Mouse (Mus musculus) megakaryocyte, embryonic 14.5 days (primary cell): ENCODE results near the gene Oas2. TPM values are rescaled to one million over a fixed set of nuclear protein-coding genes. Genes with fewer than 3 reads are reported as not detected.

Experiments used
- H3K27me3 ChIP-seq: replicated peaks from 2 replicates; pipeline ENCODE3; 2012; ENCODE audit warnings: inconsistent platforms
- H3K36me3 ChIP-seq: replicated peaks from 2 replicates; pipeline ENCODE3; 2012; ENCODE audit warnings: low read length, inconsistent platforms, mixed read lengths
- H3K4me1 ChIP-seq: 2 replicates; pipeline ENCODE4 v1.6.1; 2012; ENCODE audit warnings: inconsistent platforms
- H3K4me3 ChIP-seq: replicated peaks from 2 replicates; pipeline ENCODE3; 2012; ENCODE audit warnings: moderate library complexity, mild to moderate bottlenecking, inconsistent platforms
- H3K9me3 ChIP-seq: 2 replicates; pipeline ENCODE4 v1.6.1; 2012; ENCODE audit warnings: inconsistent platforms
- FLI1 ChIP-seq: IDR thresholded peaks from 2 replicates; pipeline ENCODE4 v1.6.1; 2012; ENCODE audit warnings: low read length, inconsistent platforms, mixed read lengths
- GATA1 ChIP-seq: IDR thresholded peaks from 3 replicates; pipeline ENCODE4 v1.6.1; 2012; ENCODE audit warnings: mixed read lengths, low read length, inconsistent platforms, borderline replicate concordance
- polyA plus RNA-seq: library from polyadenylated mRNA; stranded (reverse); fragments of >175 nt; gene quantifications from 2 replicates; pipeline ENCODE4 v1.2.3, GENCODE M21; 2012; ENCODE audit warnings: low replicate concordance; ENCODE audit not compliant: insufficient read depth

Oas2 gene
- polyA plus RNA-seq, 1 experiment: 1.00 TPM

GRCm38 (mm10) chr5:120711416-120711815 is 38.2 kb downstream of the Oas2 start:
- H3K36me3 ChIP-seq: no peaks in the 10 kb centered on the region
- H3K4me3 ChIP-seq: no peak overlapping the region
- H3K9me3 ChIP-seq: 0 out of 2 replicates have a peak, but pooled peaks cover 6% of the 10 kb centered on the region
- H3K4me1 ChIP-seq: peaks cover 15% of the 10 kb centered on the region
- TF ChIP-seq GATA1 (no peak), FLI1 (no peak)
- H3K27me3 ChIP-seq: peaks cover 97% of the 10 kb centered on the region

GRCm38 (mm10) chr5:120710826-120711248 is 38.8 kb downstream of the Oas2 start:
- no peak overlapping the region for H3K4me3 ChIP-seq
- H3K36me3 ChIP-seq: no peaks in the 10 kb centered on the region
- TF ChIP-seq GATA1 (no peak), FLI1 (no peak)
- H3K9me3 ChIP-seq: 0 out of 2 replicates have a peak, but pooled peaks cover 6% of the 10 kb centered on the region
- H3K4me1 ChIP-seq: peaks cover 15% of the 10 kb centered on the region
- H3K27me3 ChIP-seq: peaks cover 97% of the 10 kb centered on the region

- Histone ChIP-seq H3K4me3 (peak overlapping the region; percentile 42), H3K27me3 (peaks cover 97% of the 10 kb centered on the region), H3K4me1 (peaks cover 15% of the 10 kb centered on the region), H3K9me3 (0 out of 2 replicates have a peak, but pooled peaks cover 6% of the 10 kb centered on the region), H3K36me3 (no peaks in the 10 kb centered on the region)
- TF ChIP-seq FLI1: no peak
- TF ChIP-seq GATA1: no peak
These were observed 39.4 kb downstream of the Oas2 start for GRCm38 (mm10) chr5:120710161-120710825.

GRCm38 (mm10) chr5:120706976-120707375 is 42.7 kb downstream of the Oas2 start:
- no peak overlapping the region for H3K4me3 ChIP-seq
- no peak for TF ChIP-seq FLI1
- TF ChIP-seq GATA1: no peak
- peaks cover 99% of the 10 kb centered on the region for H3K27me3 ChIP-seq
- peaks cover 10% of the 10 kb centered on the region for H3K4me1 ChIP-seq
- H3K36me3 ChIP-seq: no peaks in the 10 kb centered on the region
- 0 out of 2 replicates have a peak, but pooled peaks cover 3% of the 10 kb centered on the region for H3K9me3 ChIP-seq

- TF ChIP-seq FLI1 (no peak), GATA1 (no peak)
- no peak overlapping the region for H3K4me3 ChIP-seq
- peaks cover 98% of the 10 kb centered on the region for H3K27me3 ChIP-seq
- H3K36me3 ChIP-seq: no peaks in the 10 kb centered on the region
- peaks cover 9% of the 10 kb centered on the region for H3K4me1 ChIP-seq
- H3K9me3 ChIP-seq: 0 out of 2 replicates have a peak, but pooled peaks cover 3% of the 10 kb centered on the region
These were observed 43.1 kb downstream of the Oas2 start for GRCm38 (mm10) chr5:120706541-120706940.

GRCm38 (mm10) chr5:120704421-120704820 is 45.2 kb downstream of the Oas2 start:
- Histone ChIP-seq H3K9me3 (no peaks in the 10 kb centered on the region), H3K27me3 (peaks cover 98% of the 10 kb centered on the region), H3K36me3 (no peaks in the 10 kb centered on the region), H3K4me1 (no peaks in the 10 kb centered on the region), H3K4me3 (no peak overlapping the region)
- TF ChIP-seq FLI1 (no peak), GATA1 (no peak)

- H3K4me3 ChIP-seq: no peak overlapping the region
- H3K9me3 ChIP-seq: no peaks in the 10 kb centered on the region
- TF ChIP-seq GATA1 (no peak), FLI1 (no peak)
- H3K27me3 ChIP-seq: peaks cover 98% of the 10 kb centered on the region
- no peaks in the 10 kb centered on the region for H3K36me3 ChIP-seq
- no peaks in the 10 kb centered on the region for H3K4me1 ChIP-seq
These were observed 46.0 kb downstream of the Oas2 start for GRCm38 (mm10) chr5:120703660-120704059.

- H3K4me3 ChIP-seq: no peak overlapping the region
- no peak for TF ChIP-seq GATA1
- TF ChIP-seq FLI1: no peak
- H3K9me3 ChIP-seq: no peaks in the 10 kb centered on the region
- H3K27me3 ChIP-seq: peaks cover 98% of the 10 kb centered on the region
- no peaks in the 10 kb centered on the region for H3K36me3 ChIP-seq
- H3K4me1 ChIP-seq: no peaks in the 10 kb centered on the region
These were observed 46.7 kb downstream of the Oas2 start for GRCm38 (mm10) chr5:120702969-120703368.

GRCm38 (mm10) chr5:120702421-120702820 is 47.2 kb downstream of the Oas2 start:
- TF ChIP-seq GATA1: no peak
- no peak for TF ChIP-seq FLI1
- no peak overlapping the region for H3K4me3 ChIP-seq
- H3K4me1 ChIP-seq: no peaks in the 10 kb centered on the region
- no peaks in the 10 kb centered on the region for H3K9me3 ChIP-seq
- H3K36me3 ChIP-seq: no peaks in the 10 kb centered on the region
- H3K27me3 ChIP-seq: peaks cover 98% of the 10 kb centered on the region

- no peak overlapping the region for H3K4me3 ChIP-seq
- H3K27me3 ChIP-seq: peaks cover 99% of the 10 kb centered on the region
- TF ChIP-seq FLI1 (no peak), GATA1 (no peak)
These were observed 48.5 kb downstream of the Oas2 start for GRCm38 (mm10) chr5:120700996-120701790.

More at GRCm38 (mm10) chr5:120700996-120701790, 48.5 kb downstream of the Oas2 start:
- Histone ChIP-seq H3K4me1 (no peaks in the 10 kb centered on the region), H3K36me3 (no peaks in the 10 kb centered on the region), H3K9me3 (no peaks in the 10 kb centered on the region)
